In genomic region chr15:25795496-25795895, GRCm38 (mm10) we compare ENCODE assay signal across 13 mouse cellular contexts.
"Had no signal": no experiment of that assay in that cellular context is flagged by ENCODE, and none has a peak within 500 bp of the region (broad histone marks: within the 10 kb centered on the region; RNA-seq: fewer than 3 reads in every experiment).

No protein-coding gene starts in this region.

- DNase-seq: lung, adult 18-20 months; lung, embryonic 14.5 days; lung, postnatal 10 days; lung, postnatal 4 days; midbrain, embryonic 14.5 days; right cerebral cortex, postnatal 14 days; thymus, adult 2 months; thymus, postnatal 25 days; thymus, postnatal 4 days had no signal

- H3K4me3 ChIP-seq: midbrain, embryonic 10.5 days; midbrain, embryonic 12.5 days; neural tube, embryonic 12.5 days; stomach, embryonic 15.5 days had no signal

- H3K27me3 ChIP-seq: midbrain, embryonic 12.5 days; neural tube, embryonic 12.5 days; stomach, embryonic 15.5 days had no signal

- H3K4me2 ChIP-seq: lung, embryonic 14.5 days; midbrain, embryonic 12.5 days; neural tube, embryonic 12.5 days; stomach, embryonic 15.5 days had no signal
